Mouse (Mus musculus) layer of hippocampus, adult 9-11 months (tissue): ENCODE data around the gene Rnasel.

Experiments used
- DNase-seq: peaks from one replicate; pipeline ENCODE4 v3.0.0; 2022

The Rnasel gene

GRCm38 (mm10) chr1:153769998-153770775, 21.0 kb downstream of the Rnasel start:
- DNase-seq = no peak

DNA sequence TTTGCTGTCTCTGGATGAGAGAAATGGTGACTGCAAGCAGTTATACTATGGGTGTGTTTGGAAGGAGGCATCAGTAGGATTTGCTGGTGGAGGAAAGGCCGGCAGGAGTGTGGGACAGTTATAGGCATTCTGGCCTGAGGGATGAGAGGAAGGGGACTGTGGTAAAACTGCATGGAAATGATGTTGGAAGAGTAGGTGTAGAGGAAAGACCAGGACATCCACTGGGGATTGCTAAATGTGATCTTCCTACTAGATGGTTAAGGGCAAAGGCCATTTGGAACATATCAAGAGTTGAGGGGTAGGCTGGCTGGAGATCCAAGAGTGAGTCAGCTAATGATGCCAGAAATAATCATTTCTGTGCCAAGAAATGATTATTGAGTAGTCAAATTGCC, 21.5 kb downstream of the Rnasel start:
- DNase-seq = no peak

DNA sequence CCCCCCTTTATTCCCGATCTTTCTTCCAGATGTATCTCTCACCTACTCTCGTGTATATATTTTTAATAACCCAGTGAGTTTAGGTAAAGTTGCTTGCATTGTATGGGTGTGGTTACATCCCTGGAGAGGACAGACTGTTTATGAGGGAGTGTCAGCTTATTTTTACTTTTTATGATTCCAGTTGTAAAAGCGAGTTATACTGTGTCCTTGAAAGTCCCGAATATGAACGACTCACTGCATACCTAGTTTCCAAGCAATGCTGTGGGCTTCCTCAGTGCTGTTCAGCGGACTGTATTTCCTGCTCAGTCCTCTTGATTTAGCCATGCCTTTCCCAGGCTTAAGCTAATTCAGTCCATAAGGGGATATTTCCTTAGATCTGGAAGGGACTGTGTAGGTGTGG, 25.9 kb downstream of the Rnasel start:
- no peak for DNase-seq

- DNase-seq = peak; percentile 20
These were observed 27.0 kb downstream of the Rnasel start for GRCm38 (mm10) chr1:153776257-153776656.

- no peak for DNase-seq
These were observed 29.0 kb downstream of the Rnasel start for GRCm38 (mm10) chr1:153778205-153778604.

GRCm38 (mm10) chr1:153783339-153783738, 34.1 kb downstream of the Rnasel start:
- no peak for DNase-seq

DNA sequence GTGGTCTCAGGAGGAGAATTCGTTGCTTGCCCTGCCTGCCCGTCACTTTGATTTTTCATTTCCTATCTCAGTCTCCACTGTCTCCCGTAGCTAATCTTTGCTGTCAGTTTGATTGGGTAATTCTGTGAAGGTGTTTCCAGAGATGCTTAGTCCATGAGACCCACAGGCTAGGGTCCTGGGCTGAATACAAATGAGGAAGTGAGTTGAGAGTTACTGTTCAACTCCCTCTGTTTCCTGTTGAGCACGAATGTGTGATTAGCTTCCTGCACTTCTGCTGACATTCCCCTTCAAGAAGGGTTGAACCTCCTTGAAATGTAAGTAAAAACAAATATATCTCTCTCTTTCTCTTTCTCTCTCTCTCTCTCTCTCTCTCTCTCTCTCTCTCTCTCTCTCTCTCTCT, 36.4 kb downstream of the Rnasel start:
- DNase-seq = no peak

DNA sequence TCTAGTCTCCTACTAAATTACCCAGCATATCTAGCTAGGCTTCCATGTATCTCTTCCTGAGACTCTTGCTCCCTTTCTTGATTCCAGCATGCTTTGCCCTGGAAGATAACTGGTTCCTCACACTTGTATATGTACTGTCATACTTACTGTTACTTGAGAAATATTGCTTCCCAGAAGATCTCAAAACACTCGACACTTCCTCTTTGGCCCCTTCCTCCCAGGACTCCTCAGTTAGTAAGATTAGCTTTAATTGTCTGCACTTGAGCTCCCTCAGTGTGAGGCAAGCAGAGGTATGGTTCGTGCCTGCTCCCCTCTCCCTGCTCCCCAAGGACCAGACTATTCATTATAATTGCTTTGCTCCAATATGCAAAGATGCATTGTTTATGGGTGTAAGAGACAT, 41.5 kb downstream of the Rnasel start:
- DNase-seq = no peak

GRCm38 (mm10) chr1:153794241-153794640, 45.0 kb downstream of the Rnasel start:
- DNase-seq = no peak

- no peak for DNase-seq
These were observed 53.5 kb downstream of the Rnasel start for GRCm38 (mm10) chr1:153802691-153803090.

DNA sequence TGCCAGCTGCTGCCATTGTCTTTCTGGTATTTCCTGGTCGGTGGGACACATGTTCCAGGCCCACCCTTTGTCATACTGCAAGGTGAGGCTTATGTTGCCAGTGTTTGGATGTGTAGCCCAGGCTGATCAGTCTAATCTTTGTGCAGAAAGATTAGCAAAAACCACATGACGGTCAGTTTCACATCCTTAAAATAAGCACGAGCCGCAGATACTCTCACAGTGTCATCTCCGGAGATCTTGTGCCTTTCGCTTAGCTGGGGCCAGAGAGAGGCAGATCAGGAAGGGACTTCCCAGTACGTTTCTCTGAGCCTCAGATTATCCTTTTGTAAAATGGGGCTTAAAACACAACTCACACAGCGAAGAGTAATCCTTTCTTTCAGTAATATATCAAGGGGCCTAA, 54.3 kb downstream of the Rnasel start:
- DNase-seq = peak; percentile 13

DNA sequence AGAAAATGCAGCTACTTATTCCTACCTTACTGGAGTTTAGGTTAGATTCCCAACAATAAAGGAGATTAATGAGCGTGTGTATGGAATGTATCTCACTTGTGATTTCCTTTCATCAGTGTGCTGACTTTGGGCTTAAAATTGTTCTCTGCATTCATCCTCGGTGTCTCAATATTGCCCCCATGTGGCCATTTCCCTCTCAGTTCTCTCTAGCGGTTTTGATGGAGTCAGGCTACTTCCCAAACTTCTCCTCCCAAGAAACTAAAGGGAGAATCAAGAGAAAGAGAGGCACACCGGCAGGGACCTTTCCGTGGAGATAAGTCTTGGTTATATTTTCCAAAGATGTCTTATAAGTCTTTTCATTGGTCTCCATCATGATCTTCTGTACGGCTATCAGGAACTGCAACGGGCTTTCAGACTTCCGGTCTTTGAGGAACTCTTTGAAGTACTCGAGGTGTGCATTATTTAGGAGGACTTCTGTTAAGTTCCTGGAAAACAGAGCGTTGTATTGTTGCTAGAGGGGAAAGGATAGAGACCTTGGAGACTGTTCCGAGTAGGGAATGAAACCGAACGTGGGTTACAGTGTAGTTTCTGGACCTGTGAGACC, 58.3 kb downstream of the Rnasel start:
- peak; percentile 49 for DNase-seq
